Mouse (Mus musculus) spleen, adult 2 months (tissue): ENCODE data around the gene Rbm43.

Source experiments
- CTCF ChIP-seq: fragments of 200-500 bp; IDR thresholded peaks from 2 replicates; pipeline ENCODE4 v1.5.1; 2011; ENCODE audit warnings: mild to moderate bottlenecking, inconsistent platforms; ENCODE audit not compliant: insufficient read depth, insufficient read length, insufficient replicate concordance; ENCODE audit errors: extremely low read depth
- POLR2A ChIP-seq: fragments of 200-500 bp; IDR thresholded peaks from 2 replicates; pipeline ENCODE4 v1.6.1; 2011; ENCODE audit warnings: low read depth, low read length, inconsistent platforms

GRCm38 (mm10) chr2:51907538-51908110 lies 27.3 kb downstream of the Rbm43 start:
- TF ChIP-seq CTCF: no peak
- no peak for TF ChIP-seq POLR2A
